Mouse (Mus musculus): ENCODE results near the gene Gm9573. TPM values are rescaled to one million over a fixed set of nuclear protein-coding genes. Genes with fewer than 3 reads are reported as not detected.
A peak's percentile ranks its signal among the peaks of the same experiment; 100 is the strongest.

The Gm9573 gene
- polyA plus RNA-seq, 1 experiment from 2014 or later: not detected

DNA sequence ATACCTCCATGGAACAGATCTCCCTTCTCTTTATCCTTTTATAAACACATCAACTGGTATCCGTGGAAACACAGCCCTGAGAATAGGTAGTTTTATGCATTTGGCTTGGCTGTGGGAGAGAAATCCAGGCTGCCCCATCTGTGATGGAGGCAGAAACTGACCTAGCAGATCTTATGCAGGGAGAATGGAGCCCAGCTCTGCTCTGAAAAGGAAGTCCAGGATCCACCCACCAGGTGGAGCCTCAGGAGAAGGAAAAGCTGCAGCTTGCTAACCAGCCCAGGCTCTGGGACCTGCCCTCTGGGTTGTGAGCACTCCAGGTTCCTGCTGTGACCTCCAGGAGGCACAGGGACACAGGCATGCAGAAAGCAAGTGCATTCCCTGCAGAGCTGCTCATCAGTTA is 7.6 kb upstream of the Gm9573 start:
- no peak overlapping the region for H3K27ac ChIP-seq (ENCODE audit: low read depth, low read length)
- no peak overlapping the region for H3K4me2 ChIP-seq (ENCODE audit: low read depth, low read length, severe bottlenecking)
- ATAC-seq (replicated peaks; ENCODE audit: low FRiP score): no peak
- DNase-seq (ENCODE audit: low spot score): peak; percentile 60
- no peaks in the 10 kb centered on the region for H3K9me3 ChIP-seq (ENCODE audit: control insufficient read depth, low read length)
- WGBS: 29% methylated on average over 1 of the region's 1 CpGs
- H3K4me3 ChIP-seq (ENCODE audit: low read depth, low read length): no peak overlapping the region
- no peak overlapping the region for H3K9ac ChIP-seq (ENCODE audit: low read length)
- H3K27me3 ChIP-seq (ENCODE audit: control insufficient read depth, insufficient read depth, low read length): no peaks in the 10 kb centered on the region
- no peaks in the 10 kb centered on the region for H3K36me3 ChIP-seq (ENCODE audit: control insufficient read depth, insufficient read depth, low read length)
- no peaks in the 10 kb centered on the region; the same call in 1 of the 2 replicates for H3K4me1 ChIP-seq (replicated peaks; ENCODE audit: control insufficient read depth, insufficient read depth, low read length)

DNA sequence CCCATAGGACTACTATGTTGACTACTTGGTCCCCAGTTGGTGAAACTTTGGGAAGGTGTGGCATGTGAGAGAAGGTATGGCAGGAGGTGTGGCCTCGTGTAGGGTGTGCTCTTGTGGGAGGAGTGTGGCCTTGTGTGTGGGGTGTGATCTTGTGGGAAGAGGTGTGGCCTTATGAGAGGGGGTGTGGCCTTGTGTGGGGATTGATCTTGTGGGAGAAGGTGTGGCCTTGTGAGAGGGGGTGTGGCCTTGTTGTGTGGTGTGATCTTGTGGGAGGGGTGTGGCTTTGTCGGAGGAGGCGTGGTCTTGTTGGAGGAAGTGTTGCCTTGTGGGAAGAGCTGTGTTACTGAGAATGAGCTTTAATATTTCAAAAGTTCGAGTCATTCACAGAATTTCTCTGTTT is 9.3 kb downstream of the Gm9573 start:
- H3K9me3 ChIP-seq (ENCODE audit: control insufficient read depth, low read length): no peaks in the 10 kb centered on the region
- 86% methylated on average over 4 of the region's 4 CpGs for WGBS
- no peak for ATAC-seq (replicated peaks; ENCODE audit: low FRiP score)

DNA sequence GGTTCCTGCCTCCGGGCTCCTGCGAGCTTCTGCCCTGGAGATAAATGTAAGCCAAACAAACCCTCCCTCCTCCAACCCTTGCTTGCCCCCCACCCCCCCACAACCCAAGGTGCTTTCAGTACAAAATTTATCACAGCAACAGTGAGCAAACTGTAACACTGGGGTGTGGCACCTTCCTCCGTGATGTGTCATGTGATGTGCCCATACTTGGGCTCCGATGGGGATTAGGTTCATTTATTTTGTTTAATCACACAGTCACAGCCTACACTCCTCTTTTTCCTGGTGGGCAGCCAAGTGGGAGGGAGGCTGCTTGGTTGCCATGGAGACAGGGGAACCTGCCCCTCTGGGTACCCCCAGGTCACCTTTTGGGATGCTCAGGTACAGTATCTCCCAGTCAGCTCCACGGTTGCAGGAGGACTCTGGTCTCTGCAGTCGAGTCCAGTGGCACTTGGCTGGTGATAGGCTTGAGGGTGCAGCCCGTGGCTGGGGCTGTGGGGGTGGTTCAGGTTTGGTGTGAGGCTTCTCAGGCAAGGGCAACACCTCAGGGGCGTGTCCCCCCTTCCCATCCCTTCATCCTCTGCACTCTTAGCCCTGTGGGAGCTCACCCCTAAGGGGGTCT is 24.6 kb downstream of the Gm9573 start:
- DNase-seq (ENCODE audit: low spot score) (no peak), ATAC-seq (replicated peaks; ENCODE audit: low FRiP score) (no peak)
- Histone ChIP-seq H3K27ac (ENCODE audit: low read depth, low read length) (no peak overlapping the region), H3K36me3 (ENCODE audit: control insufficient read depth, insufficient read depth, low read length) (no peaks in the 10 kb centered on the region), H3K9ac (ENCODE audit: low read length) (no peak overlapping the region), H3K4me1 (replicated peaks; ENCODE audit: control insufficient read depth, insufficient read depth, low read length) (no peaks in the 10 kb centered on the region), H3K4me2 (ENCODE audit: low read depth, low read length, severe bottlenecking) (no peak overlapping the region), H3K4me3 (ENCODE audit: low read depth, low read length) (no peak overlapping the region), H3K9me3 (ENCODE audit: control insufficient read depth, low read length) (no peaks in the 10 kb centered on the region), H3K27me3 (ENCODE audit: control insufficient read depth, insufficient read depth, low read length) (no peaks in the 10 kb centered on the region)
- WGBS: 62% methylated on average over 8 of the region's 8 CpGs

More for the DNA sequence above, 9.3 kb downstream of the Gm9573 start:
- no peak for DNase-seq (ENCODE audit: low spot score)
- Histone ChIP-seq H3K4me2 (ENCODE audit: low read depth, low read length, severe bottlenecking) (no peak overlapping the region), H3K36me3 (ENCODE audit: control insufficient read depth, insufficient read depth, low read length) (no peaks in the 10 kb centered on the region), H3K4me1 (replicated peaks; ENCODE audit: control insufficient read depth, insufficient read depth, low read length) (no peaks in the 10 kb centered on the region), H3K27ac (ENCODE audit: low read depth, low read length) (no peak overlapping the region), H3K9ac (ENCODE audit: low read length) (no peak overlapping the region), H3K4me3 (ENCODE audit: low read depth, low read length) (no peak overlapping the region), H3K27me3 (ENCODE audit: control insufficient read depth, insufficient read depth, low read length) (no peaks in the 10 kb centered on the region)

DNA sequence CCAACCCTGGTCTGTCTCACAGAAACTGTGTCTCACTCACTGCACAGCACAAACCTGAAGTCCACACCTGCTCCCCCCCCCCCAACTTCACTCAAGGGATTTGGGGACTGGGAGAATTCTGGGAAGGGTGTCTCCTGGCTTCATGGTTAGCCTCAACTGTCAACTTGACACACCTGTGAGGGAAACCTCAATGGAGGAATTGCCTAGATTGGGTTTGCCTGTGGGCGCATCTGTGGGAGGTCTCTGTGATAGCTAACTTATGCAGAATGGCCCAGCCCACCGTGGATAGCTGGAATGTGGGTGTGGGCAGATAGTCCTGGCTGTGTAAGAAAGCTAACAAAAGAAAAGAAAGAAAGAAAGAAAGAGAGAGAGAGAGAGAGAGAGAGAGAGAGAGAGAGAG is 25.2 kb downstream of the Gm9573 start, which contains the start of gene Sfta2:
Sfta2 (plus strand) TSS at position 301 of the 400 bp plus-strand sequence.
- no peak for ATAC-seq (replicated peaks; ENCODE audit: low FRiP score)
- DNase-seq (ENCODE audit: low spot score): no peak
- H3K9ac ChIP-seq (ENCODE audit: low read length): no peak within 1 kb of the TSS
- H3K4me3 ChIP-seq (ENCODE audit: low read depth, low read length): no peak within 1 kb of the TSS
- H3K27me3 ChIP-seq (ENCODE audit: control insufficient read depth, insufficient read depth, low read length): no peaks in the 10 kb centered on the region
- 59% methylated on average over 2 of the region's 2 CpGs for WGBS
- H3K36me3 ChIP-seq (ENCODE audit: control insufficient read depth, insufficient read depth, low read length): no peaks in the 10 kb centered on the region
- H3K4me1 ChIP-seq (replicated peaks; ENCODE audit: control insufficient read depth, insufficient read depth, low read length): no peaks in the 10 kb centered on the region
- no peaks in the 10 kb centered on the region for H3K9me3 ChIP-seq (ENCODE audit: control insufficient read depth, low read length)
- no peak within 1 kb of the TSS for H3K27ac ChIP-seq (ENCODE audit: low read depth, low read length)
- no peak within 1 kb of the TSS for H3K4me2 ChIP-seq (ENCODE audit: low read depth, low read length, severe bottlenecking)

DNA sequence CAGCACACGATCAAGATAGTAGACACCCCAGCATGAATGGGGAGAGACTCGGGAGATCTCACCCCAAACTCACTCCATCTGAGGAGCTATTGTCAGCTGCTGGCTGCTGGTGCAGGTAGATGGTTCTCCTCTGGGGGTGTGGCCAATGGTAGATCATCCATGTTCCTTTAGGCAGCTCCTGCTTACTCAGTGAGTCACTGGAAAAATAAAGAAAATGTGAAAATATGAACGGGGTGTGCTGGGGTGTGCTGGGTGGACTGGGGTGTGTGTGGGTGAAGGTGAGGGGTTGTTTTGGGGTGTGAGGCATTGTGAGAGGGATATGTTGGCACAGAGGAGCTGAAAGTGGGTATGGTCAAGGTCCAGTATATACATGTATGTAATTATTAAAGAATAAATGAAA is 29.0 kb downstream of the Gm9573 start:
- H3K4me1 ChIP-seq (replicated peaks; ENCODE audit: control insufficient read depth, insufficient read depth, low read length): no peaks in the 10 kb centered on the region
- 88% methylated on average over 3 of the region's 3 CpGs for WGBS
- H3K9me3 ChIP-seq (ENCODE audit: control insufficient read depth, low read length): no peaks in the 10 kb centered on the region
- no peak overlapping the region for H3K4me2 ChIP-seq (ENCODE audit: low read depth, low read length, severe bottlenecking)
- H3K36me3 ChIP-seq (ENCODE audit: control insufficient read depth, insufficient read depth, low read length): no peaks in the 10 kb centered on the region
- no peak overlapping the region for H3K4me3 ChIP-seq (ENCODE audit: low read depth, low read length)
- no peak overlapping the region for H3K9ac ChIP-seq (ENCODE audit: low read length)
- no peak for ATAC-seq (replicated peaks; ENCODE audit: low FRiP score)
- no peaks in the 10 kb centered on the region for H3K27me3 ChIP-seq (ENCODE audit: control insufficient read depth, insufficient read depth, low read length)
- no peak overlapping the region for H3K27ac ChIP-seq (ENCODE audit: low read depth, low read length)
- no peak for DNase-seq (ENCODE audit: low spot score)

DNA sequence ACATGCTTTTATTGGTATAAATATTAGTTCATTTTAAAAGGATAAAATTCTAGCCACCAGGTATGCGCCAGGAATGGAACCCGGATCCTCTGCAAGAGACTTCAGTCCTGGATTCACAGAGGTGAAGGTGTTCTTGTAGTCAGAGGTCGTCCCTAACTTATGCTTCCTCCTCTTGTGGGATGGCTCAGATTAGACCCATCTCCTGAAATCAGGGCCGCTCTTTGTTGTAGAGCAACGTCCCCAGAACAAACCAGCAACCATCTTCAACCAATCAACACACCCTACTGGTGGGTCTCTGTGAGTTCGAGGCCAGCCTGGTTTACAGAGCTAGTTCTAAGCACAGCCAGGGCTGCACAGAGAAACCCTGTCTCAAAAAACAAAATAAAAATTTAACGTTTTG is 32.0 kb downstream of the Gm9573 start:
- H3K9me3 ChIP-seq (ENCODE audit: control insufficient read depth, low read length): no peaks in the 10 kb centered on the region
- no peaks in the 10 kb centered on the region for H3K36me3 ChIP-seq (ENCODE audit: control insufficient read depth, insufficient read depth, low read length)
- no peaks in the 10 kb centered on the region for H3K4me1 ChIP-seq (replicated peaks; ENCODE audit: control insufficient read depth, insufficient read depth, low read length)
- whole genome bisulfite sequencing: 80% methylated on average over 7 of the region's 7 CpGs
- H3K27me3 ChIP-seq (ENCODE audit: control insufficient read depth, insufficient read depth, low read length): no peaks in the 10 kb centered on the region
- H3K4me2 ChIP-seq (ENCODE audit: low read depth, low read length, severe bottlenecking): no peak overlapping the region
- no peak overlapping the region for H3K9ac ChIP-seq (ENCODE audit: low read length)
- DNase-seq (ENCODE audit: low spot score) (no peak), ATAC-seq (replicated peaks; ENCODE audit: low FRiP score) (no peak)
- no peak overlapping the region for H3K4me3 ChIP-seq (ENCODE audit: low read depth, low read length)
- H3K27ac ChIP-seq (ENCODE audit: low read depth, low read length): no peak overlapping the region

DNA sequence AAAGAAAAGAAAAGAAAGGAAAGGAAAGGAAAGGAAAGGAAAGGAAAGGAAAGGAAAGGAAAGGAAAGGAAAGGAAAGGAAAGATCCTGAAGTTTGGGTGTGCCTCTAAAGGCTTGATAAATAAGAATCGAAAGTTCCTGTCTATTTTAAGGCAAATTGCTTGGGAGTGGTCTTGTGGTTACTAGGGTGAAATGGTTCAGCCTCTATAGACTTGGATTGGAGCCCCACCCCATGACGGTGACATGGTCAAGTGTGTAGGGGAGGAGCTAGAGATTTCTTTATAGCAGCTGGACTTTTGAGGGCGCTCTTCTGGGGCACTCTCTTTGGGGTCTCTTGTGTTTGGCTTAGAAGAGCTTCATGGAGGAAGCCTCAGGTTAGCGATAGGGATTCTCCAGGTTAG is 32.7 kb downstream of the Gm9573 start:
- H3K4me3 ChIP-seq (ENCODE audit: low read depth, low read length): no peak overlapping the region
- H3K4me1 ChIP-seq (replicated peaks; ENCODE audit: control insufficient read depth, insufficient read depth, low read length): no peaks in the 10 kb centered on the region
- no peaks in the 10 kb centered on the region for H3K9me3 ChIP-seq (ENCODE audit: control insufficient read depth, low read length)
- DNase-seq (ENCODE audit: low spot score) (no peak), ATAC-seq (replicated peaks; ENCODE audit: low FRiP score) (no peak)
- no peaks in the 10 kb centered on the region for H3K27me3 ChIP-seq (ENCODE audit: control insufficient read depth, insufficient read depth, low read length)
- no peaks in the 10 kb centered on the region for H3K36me3 ChIP-seq (ENCODE audit: control insufficient read depth, insufficient read depth, low read length)
- H3K4me2 ChIP-seq (ENCODE audit: low read depth, low read length, severe bottlenecking): no peak overlapping the region
- WGBS: 40% methylated on average over 4 of the region's 4 CpGs
- H3K9ac ChIP-seq (ENCODE audit: low read length): no peak overlapping the region
- H3K27ac ChIP-seq (ENCODE audit: low read depth, low read length): no peak overlapping the region

DNA sequence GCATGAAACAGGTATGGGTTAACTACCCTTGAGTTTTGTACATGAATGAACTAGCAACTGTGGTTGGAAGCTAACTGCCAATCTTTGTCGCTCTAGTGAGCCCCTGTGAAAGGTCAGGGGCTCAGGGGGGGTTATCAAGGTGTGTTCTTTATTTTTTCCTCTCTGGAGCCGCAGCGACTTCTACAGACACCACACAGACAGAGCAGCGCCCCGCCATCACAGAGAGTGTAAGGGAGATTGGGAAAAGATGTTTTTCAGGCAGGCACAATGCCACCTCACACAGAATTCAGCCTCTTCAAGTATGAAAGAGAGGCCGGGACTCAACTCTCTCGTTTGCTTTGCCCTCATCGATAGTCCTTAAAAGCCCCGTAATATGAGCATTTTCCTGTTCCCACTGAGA is 34.3 kb downstream of the Gm9573 start:
- ATAC-seq (replicated peaks; ENCODE audit: low FRiP score): no peak
- H3K27me3 ChIP-seq (ENCODE audit: control insufficient read depth, insufficient read depth, low read length): no peaks in the 10 kb centered on the region
- no peak overlapping the region for H3K27ac ChIP-seq (ENCODE audit: low read depth, low read length)
- H3K4me2 ChIP-seq (ENCODE audit: low read depth, low read length, severe bottlenecking): no peak overlapping the region
- H3K4me1 ChIP-seq (replicated peaks; ENCODE audit: control insufficient read depth, insufficient read depth, low read length): no peaks in the 10 kb centered on the region
- H3K4me3 ChIP-seq (ENCODE audit: low read depth, low read length): no peak overlapping the region
- no peaks in the 10 kb centered on the region for H3K36me3 ChIP-seq (ENCODE audit: control insufficient read depth, insufficient read depth, low read length)
- H3K9ac ChIP-seq (ENCODE audit: low read length): no peak overlapping the region
- H3K9me3 ChIP-seq (ENCODE audit: control insufficient read depth, low read length): no peaks in the 10 kb centered on the region
- DNase-seq (ENCODE audit: low spot score): no peak
- WGBS: 88% methylated on average over 9 of the region's 9 CpGs

DNA sequence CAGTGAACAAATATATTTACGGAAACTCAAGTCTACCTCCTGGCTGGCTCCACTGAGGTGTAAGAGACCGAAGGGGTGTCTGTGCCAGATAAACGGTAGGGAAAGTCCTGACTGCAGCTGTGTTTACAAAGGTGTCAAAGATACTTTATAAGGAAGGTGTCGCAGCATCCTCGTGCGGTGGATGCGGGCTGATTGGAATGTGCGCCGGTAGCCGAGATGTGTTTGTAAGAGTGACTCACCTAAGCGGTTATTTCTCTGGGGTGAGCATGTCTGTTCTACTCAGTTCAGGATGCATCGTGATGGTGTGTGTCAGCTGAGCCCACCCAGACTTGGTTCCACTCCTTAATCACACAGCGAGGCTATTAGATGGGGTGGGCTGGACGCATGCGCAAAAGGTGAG is 34.7 kb downstream of the Gm9573 start:
- no peaks in the 10 kb centered on the region for H3K36me3 ChIP-seq (ENCODE audit: control insufficient read depth, insufficient read depth, low read length)
- WGBS: 96% methylated on average over 15 of the region's 15 CpGs
- H3K27me3 ChIP-seq (ENCODE audit: control insufficient read depth, insufficient read depth, low read length): no peaks in the 10 kb centered on the region
- no peak overlapping the region for H3K9ac ChIP-seq (ENCODE audit: low read length)
- ATAC-seq (replicated peaks; ENCODE audit: low FRiP score): no peak
- no peaks in the 10 kb centered on the region for H3K4me1 ChIP-seq (replicated peaks; ENCODE audit: control insufficient read depth, insufficient read depth, low read length)
- no peak overlapping the region for H3K27ac ChIP-seq (ENCODE audit: low read depth, low read length)
- no peaks in the 10 kb centered on the region for H3K9me3 ChIP-seq (ENCODE audit: control insufficient read depth, low read length)
- H3K4me2 ChIP-seq (ENCODE audit: low read depth, low read length, severe bottlenecking): no peak overlapping the region
- no peak overlapping the region for H3K4me3 ChIP-seq (ENCODE audit: low read depth, low read length)
- no peak for DNase-seq (ENCODE audit: low spot score)
